Mouse (Mus musculus): ENCODE measurements around the gene Btbd2. TPM values are rescaled to one million over a fixed set of nuclear protein-coding genes. Genes with fewer than 3 reads are reported as not detected.
A peak's percentile ranks its signal among the peaks of the same experiment; 100 is the strongest.

Gene Btbd2
- total RNA-seq, 4 experiments from 2014 or later, result 36.7 to 40.7 (median 39.7) TPM

DNA sequence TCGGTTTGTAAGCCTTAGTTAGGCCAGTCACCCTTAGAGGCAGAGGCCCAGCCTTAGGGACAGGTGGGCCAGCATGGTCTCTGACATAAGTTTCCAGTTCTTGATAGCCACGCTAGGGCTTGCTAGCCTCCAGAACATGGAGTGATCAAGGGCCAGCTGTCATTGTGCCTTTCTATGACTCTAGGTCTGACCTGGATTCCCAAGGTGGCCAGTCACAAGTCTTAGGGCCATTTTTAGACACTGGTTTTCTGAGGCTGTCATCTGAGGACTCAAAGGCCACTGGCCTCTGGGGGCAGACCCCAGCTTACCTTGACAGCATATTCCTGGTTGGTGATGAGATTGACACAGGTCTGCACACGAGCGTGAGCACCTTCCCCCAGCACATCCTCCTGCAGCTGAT, 14.4 kb upstream of the Btbd2 start:
- peak in 1 of 2 experiments; percentile 71 for DNase-seq (ENCODE audit: low spot score in 2 of 2)

DNA sequence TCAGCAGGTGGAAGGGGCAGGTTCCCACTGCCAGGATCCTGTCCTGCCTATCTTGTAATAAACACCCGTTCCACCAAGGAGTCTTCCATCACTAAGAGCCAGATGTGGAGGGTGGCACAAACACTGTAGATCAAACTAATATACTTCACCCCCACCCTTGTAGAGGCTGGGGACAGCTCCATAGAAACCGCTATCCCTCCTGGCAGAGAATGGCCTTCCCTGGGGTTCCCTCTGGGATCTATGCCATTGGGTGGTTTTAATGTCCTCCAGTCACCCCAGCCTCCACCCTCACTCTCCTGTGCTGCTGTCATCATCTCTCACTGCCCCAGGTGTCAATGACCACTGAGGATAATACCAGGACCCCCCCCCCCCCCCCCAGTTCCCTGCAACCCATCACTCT, 13.7 kb upstream of the Btbd2 start:
- no peak for DNase-seq (ENCODE audit: low spot score in 2 of 2)

DNA sequence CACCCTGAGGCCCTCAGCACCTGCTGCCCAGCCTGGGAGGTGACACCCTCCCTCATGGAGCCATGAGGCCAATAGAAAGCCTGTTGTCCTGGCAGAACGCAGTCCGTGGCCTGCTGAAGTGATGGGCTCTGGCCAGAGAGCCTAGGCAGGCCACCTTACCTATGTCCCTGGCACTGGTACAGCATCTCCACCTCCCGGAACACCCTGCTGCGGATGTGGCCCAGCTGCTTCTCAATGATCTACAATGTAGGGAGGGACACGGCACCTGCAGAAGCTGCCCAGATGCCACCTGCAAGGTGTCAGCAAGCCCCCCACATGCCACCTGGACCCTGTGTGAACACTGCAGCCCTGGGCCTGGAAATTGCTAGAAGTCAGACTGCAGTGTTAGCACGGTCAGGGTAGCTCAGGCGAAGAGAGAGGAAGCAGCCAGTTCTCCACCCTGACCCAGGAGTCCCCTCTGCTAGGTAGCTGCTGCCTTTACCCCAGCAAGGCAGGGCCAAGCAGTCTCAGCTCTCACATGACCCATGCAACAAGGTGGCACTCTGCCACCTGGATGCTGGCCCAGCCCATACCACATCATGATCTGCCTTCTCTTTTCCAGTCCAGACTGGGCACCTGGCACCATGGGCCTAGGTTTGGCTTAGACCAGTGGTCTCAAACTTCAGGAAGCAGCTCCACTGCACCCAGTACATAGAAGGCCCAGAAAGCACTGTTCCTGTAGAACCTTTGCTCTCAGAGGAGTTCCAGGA, 13.0 kb upstream of the Btbd2 start:
- peak; percentile 79 to 87 for DNase-seq (ENCODE audit: low spot score in 2 of 2)

- DNase-seq (ENCODE audit: low spot score in 2 of 2), result no peak
These were observed 12.1 kb upstream of the Btbd2 start for GRCm38 (mm10) chr10:80669018-80669417.

- peak; percentile 78 to 89 for DNase-seq (ENCODE audit: low spot score in 2 of 2)
These were observed 11.7 kb upstream of the Btbd2 start for GRCm38 (mm10) chr10:80668614-80669013.

DNA sequence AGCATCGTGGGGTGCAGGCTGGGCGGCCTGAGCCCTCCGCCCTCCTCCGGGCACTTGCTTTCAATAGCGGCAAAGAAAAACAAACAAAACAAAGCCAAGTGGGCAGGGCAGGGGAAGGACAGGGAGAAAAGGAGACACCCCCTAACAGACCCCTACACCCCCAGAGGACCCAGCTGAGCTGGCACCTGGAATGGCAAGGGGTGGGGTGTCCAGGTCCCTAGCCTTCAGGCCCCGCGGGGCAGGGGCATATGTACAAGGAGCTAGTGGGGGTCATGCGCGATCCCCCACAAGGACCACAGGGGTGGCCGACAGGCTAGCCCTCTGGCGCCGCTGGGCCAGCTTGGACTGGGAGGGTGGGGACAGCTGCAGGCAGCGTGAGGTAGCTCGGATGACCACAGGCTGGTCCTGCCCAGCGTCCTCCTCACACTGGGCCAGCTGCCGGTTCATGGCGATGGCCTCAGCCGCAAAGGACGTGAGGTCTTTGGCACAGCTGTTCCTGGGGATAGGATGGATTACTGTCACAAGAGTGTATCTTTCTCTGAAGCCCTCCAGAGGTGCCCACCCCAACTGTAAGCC, 10.1 kb upstream of the Btbd2 start:
- peak in 1 of 2 experiments; percentile 67 for DNase-seq (ENCODE audit: low spot score in 2 of 2)

- DNase-seq (ENCODE audit: low spot score in 2 of 2), result peak in 1 of 2 experiments; percentile 24
These were observed 9.3 kb upstream of the Btbd2 start for GRCm38 (mm10) chr10:80665981-80666733.

GRCm38 (mm10) chr10:80665459-80665858, 8.6 kb upstream of the Btbd2 start:
- peak in 1 of 2 experiments; percentile 43 for DNase-seq (ENCODE audit: low spot score in 2 of 2)

DNA sequence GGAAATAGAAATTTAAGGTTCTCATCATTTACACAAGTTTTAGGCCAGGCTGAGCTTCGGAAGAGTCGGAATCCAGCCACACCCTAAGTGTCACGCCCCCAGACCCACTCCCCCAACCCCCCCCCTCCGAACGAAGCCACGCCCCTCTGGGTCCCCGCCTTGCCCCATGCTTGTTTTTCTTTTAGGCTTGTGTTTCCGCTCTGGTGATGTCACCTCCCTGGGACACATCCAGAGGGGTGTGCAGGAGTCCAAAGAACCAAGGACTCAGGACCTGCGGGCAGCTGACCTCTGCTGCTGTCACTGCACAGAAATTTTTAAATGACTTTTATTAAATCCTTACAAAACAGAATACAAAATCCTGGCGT, 8.1 kb upstream of the Btbd2 start:
- peak; percentile 83 for DNase-seq (ENCODE audit: low spot score in 2 of 2)

DNA sequence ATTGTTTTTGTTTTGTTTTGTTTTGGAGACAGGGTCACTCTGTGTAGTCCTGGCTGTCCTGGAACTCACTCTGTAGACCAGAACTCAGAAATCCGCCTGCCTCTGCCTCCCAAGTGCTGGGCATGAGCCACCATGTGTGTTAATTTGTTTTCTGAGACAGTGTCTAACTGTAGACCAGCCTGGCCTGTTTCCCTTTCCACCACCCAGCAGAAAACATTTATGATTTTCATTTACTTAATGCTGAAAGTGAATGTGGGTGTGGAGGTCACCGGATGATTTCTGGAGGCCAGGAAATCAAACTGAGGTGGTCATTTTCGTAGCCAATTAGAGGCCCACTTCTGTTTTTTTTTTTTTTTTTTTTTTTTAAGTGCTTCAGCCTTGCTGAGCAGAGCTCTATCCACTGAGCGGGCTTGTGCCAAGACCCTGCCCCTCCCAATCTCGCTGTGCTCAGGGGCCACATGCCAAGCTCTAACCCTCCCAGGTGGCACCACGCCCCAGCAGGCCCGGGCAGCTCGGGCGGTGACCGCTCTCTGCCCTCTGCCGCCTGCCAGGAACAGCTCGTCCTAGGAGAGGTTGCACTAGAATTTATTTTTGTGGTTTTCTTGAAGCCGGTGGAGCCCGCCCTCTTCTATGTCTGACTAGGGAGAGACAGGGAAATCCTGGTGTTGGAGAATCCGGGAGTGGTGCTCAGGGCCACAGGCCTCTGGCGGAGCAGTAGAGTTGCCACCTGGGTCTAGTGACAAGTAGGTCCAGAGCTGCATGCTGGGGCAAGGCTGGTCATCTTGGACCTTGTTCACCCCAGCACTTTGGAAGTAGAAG, 7.5 kb upstream of the Btbd2 start:
- DNase-seq (ENCODE audit: low spot score in 2 of 2), result peak; percentile 92 to 94

- no peak for DNase-seq (ENCODE audit: low spot score in 2 of 2)
These were observed 6.8 kb upstream of the Btbd2 start for GRCm38 (mm10) chr10:80663485-80664196.

DNA sequence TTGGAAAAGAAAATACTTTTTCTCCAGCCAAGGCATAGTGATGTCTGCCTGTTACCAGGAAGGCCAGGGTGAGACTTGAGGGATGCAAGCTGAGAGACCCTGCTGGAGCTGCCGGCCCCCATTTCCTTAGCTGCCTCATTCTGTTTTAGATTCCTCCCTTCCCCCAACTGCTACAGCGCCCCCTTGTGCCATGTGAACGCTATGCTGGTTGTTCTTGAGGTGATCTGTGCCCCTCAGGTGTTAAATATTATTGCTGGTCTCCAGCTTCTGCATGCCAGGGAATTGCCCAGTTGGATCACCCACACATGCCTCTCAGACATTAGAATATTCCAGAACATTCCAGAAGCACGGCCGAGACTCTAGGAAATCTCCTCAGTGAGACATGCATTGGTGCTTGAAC, 4.3 kb upstream of the Btbd2 start:
- no peak for DNase-seq (ENCODE audit: low spot score in 2 of 2)

- DNase-seq (ENCODE audit: low spot score in 2 of 2), result peak in 1 of 2 experiments; percentile 58
These were observed 2.3 kb upstream of the Btbd2 start for GRCm38 (mm10) chr10:80659213-80659612.

GRCm38 (mm10) chr10:80658841-80659202, 2.0 kb upstream of the Btbd2 start:
- DNase-seq (ENCODE audit: low spot score in 2 of 2), result no peak

GRCm38 (mm10) chr10:80658194-80658840, 1.4 kb upstream of the Btbd2 start:
- no peak for DNase-seq (ENCODE audit: low spot score in 2 of 2)

GRCm38 (mm10) chr10:80656130-80656862, 575 bp downstream of the Btbd2 start:
- DNase-seq (ENCODE audit: low spot score in 2 of 2), result peak; percentile 94 to 95

- DNase-seq (ENCODE audit: low spot score in 2 of 2), result no peak
These were observed 1.3 kb downstream of the Btbd2 start for GRCm38 (mm10) chr10:80655406-80656129.

DNA sequence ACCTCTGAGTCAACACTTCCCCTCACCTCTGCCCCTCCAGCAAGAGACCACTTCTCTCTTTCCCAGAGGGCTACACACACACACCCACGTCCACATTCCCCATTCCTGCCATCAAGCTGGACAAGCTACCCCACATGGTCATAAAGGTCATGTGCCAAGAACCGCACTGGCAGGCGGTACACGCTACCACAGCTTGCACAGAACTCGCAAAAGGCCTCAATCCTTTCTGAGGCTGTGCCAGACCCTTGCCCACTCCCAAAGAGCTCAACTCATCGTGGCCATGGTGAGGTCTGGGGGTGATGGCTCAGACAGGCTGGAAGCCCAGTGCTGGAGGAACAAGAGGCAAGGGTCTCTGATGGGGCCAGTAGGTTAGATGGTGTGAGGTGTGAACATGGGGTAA, 2.0 kb downstream of the Btbd2 start:
- no peak for DNase-seq (ENCODE audit: low spot score in 2 of 2)

GRCm38 (mm10) chr10:80653156-80653720, 3.6 kb downstream of the Btbd2 start:
- DNase-seq (ENCODE audit: low spot score in 2 of 2), result no peak

Data from gastrocnemius, adult 8-10 months (tissue).